In genomic region chr10:87016151-87016692, GRCm38 (mm10) we compare ENCODE assay signal across 10 mouse cellular contexts. TPM values are rescaled to one million over a fixed set of nuclear protein-coding genes. Genes with fewer than 3 reads are reported as not detected.
DNase-seq lines count a peak whose midpoint lies in the region; ATAC-seq lines count a peak whose summit lies in the region.
"Had no signal": no experiment of that assay in that cellular context is flagged by ENCODE, and none has a peak within 500 bp of the region (broad histone marks: within the 10 kb centered on the region; RNA-seq: fewer than 3 reads in every experiment).

No protein-coding gene starts in this region.

- peak; percentile 55; the same call in 1 of the 2 replicates for ATAC-seq in heart, embryonic 12.5 days (ENCODE audit: insufficient number of reproducible peaks, low FRiP score)
- ATAC-seq in forebrain, embryonic 11.5 days (replicated peaks; ENCODE audit: low FRiP score), result peak; percentile 85
- peak; percentile 50; the same call in 1 of the 2 replicates for ATAC-seq in megakaryocyte progenitor cell, adult 5-6 weeks (replicated peaks; ENCODE audit: poor library complexity)

- H3K36me3 ChIP-seq in heart, embryonic 12.5 days, result no peaks in the 10 kb centered on the region
- no peaks in the 10 kb centered on the region for H3K36me3 ChIP-seq in forebrain, embryonic 11.5 days (ENCODE audit: control insufficient read depth, insufficient read depth, low read length)
- H3K36me3 ChIP-seq: liver, embryonic 13.5 days had no signal

- no peak for DNase-seq in heart, adult 8-10 months (ENCODE audit: low spot score)
- DNase-seq in 416B (ENCODE audit: low read depth), result peak; percentile 3
- DNase-seq in forebrain, embryonic 11.5 days (ENCODE audit: low spot score), result peak; percentile 59
- DNase-seq in adrenal gland, adult 2 months, result no peak
- no peak for DNase-seq in cerebellum, postnatal 36 days
- no peak for DNase-seq in spleen, postnatal 10 days (ENCODE audit: low spot score in 2 of 2)
- DNase-seq: gastrocnemius, adult 2 months; liver, embryonic 13.5 days had no signal

- H3K9me3 ChIP-seq in heart, embryonic 12.5 days (replicated peaks), result no peaks in the 10 kb centered on the region
- H3K9me3 ChIP-seq in forebrain, embryonic 11.5 days (ENCODE audit: control insufficient read depth, low read length), result no peaks in the 10 kb centered on the region
- H3K9me3 ChIP-seq: liver, embryonic 13.5 days had no signal

- H3K4me1 ChIP-seq in heart, embryonic 12.5 days (replicated peaks), result peaks cover 16% of the 10 kb centered on the region
- H3K4me1 ChIP-seq in forebrain, embryonic 11.5 days (replicated peaks; ENCODE audit: control insufficient read depth, insufficient read depth, low read length), result peaks cover 8% of the 10 kb centered on the region; the same call in 1 of the 2 replicates
- H3K4me1 ChIP-seq: liver, embryonic 13.5 days had no signal

- H3K27me3 ChIP-seq in heart, embryonic 12.5 days (replicated peaks), result peaks cover 16% of the 10 kb centered on the region; the same call in 1 of the 2 replicates
- no peaks in the 10 kb centered on the region for H3K27me3 ChIP-seq in forebrain, embryonic 11.5 days (ENCODE audit: control insufficient read depth, insufficient read depth, low read length)
- H3K27me3 ChIP-seq: liver, embryonic 13.5 days had no signal

- 0 out of 2 replicates have a peak overlapping the region, but pooled peaks have one; percentile 18 for H3K4me2 ChIP-seq in heart, embryonic 12.5 days
- H3K4me2 ChIP-seq in forebrain, embryonic 11.5 days (ENCODE audit: low read depth, low read length, severe bottlenecking), result no peak overlapping the region
- H3K4me2 ChIP-seq: liver, embryonic 13.5 days had no signal

- peak overlapping the region; percentile 44; the same call in 1 of the 2 replicates for H3K27ac ChIP-seq in heart, embryonic 12.5 days (ENCODE audit: poor library complexity, severe bottlenecking)
- H3K27ac ChIP-seq in forebrain, embryonic 11.5 days (ENCODE audit: low read depth, low read length), result no peak overlapping the region
- H3K27ac ChIP-seq: gastrocnemius, adult 2 months; liver, embryonic 13.5 days had no signal

- 48% methylated on average over 9 of the region's 9 CpGs for WGBS in heart, embryonic 12.5 days
- 25% methylated on average over 9 of the region's 9 CpGs for WGBS in forebrain, embryonic 11.5 days

- no peak overlapping the region for H3K4me3 ChIP-seq in heart, embryonic 12.5 days
- no peak overlapping the region for H3K4me3 ChIP-seq in forebrain, embryonic 11.5 days (ENCODE audit: low read depth, low read length)
- H3K4me3 ChIP-seq: gastrocnemius, adult 2 months; liver, embryonic 13.5 days had no signal

- no peak overlapping the region for H3K9ac ChIP-seq in heart, embryonic 12.5 days
- H3K9ac ChIP-seq in forebrain, embryonic 11.5 days (ENCODE audit: low read length), result no peak overlapping the region
- H3K9ac ChIP-seq: liver, embryonic 13.5 days had no signal

RNA-seq across cellular contexts. Expression of gene Stab2, which starts 8.4 kb away (rescaled TPM):
- polyA plus RNA-seq in heart, embryonic 12.5 days (2016; fragmentation: Nextera tagmentation; extraction: Ambion mirVana), result 0.42 and 0.84 TPM in 2 replicates
- under 1 TPM; 0.23 to 0.59 (median 0.35) TPM for total RNA-seq in heart, adult 8-10 months (2022)
- polyA plus RNA-seq in forebrain, embryonic 11.5 days (2014; fragmentation: Nextera tagmentation; extraction: Ambion mirVana), result 0.27 TPM in 1 of 2 replicates, not detected in the other
- not detected in 2 replicates for total RNA-seq in megakaryocyte progenitor cell, adult 5-6 weeks (2015)
- 0.41 TPM in 1 of 2 replicates, not detected in the other for total RNA-seq in megakaryocyte progenitor cell, adult 5-6 weeks (2017)
- under 1 TPM; 0.29 to 0.45 TPM for total RNA-seq in adrenal gland, adult 2 months (2021)
- polyA plus RNA-seq in adrenal gland, adult 2 months (2012; rRNA removed), result 0.28 and 0.67 TPM in 2 replicates

RNA-seq across cellular contexts. Expression of gene 1700113H08Rik, which starts 41.6 kb away (rescaled TPM):
- polyA plus RNA-seq in heart, embryonic 12.5 days (2016; fragmentation: Nextera tagmentation; extraction: Ambion mirVana), result not detected in 2 replicates
- under 1 TPM in 3 of 4 experiments, not detected in 1; 0.19 to 0.34 (median 0.29) TPM for total RNA-seq in heart, adult 8-10 months (2022)
- polyA plus RNA-seq in forebrain, embryonic 11.5 days (2014; fragmentation: Nextera tagmentation; extraction: Ambion mirVana), result not detected in 2 replicates
- not detected in 2 replicates for total RNA-seq in megakaryocyte progenitor cell, adult 5-6 weeks (2015)
- not detected in 2 replicates for total RNA-seq in megakaryocyte progenitor cell, adult 5-6 weeks (2017)
- not detected for total RNA-seq in adrenal gland, adult 2 months (2021)
- not detected in 2 replicates for polyA plus RNA-seq in adrenal gland, adult 2 months (2012; rRNA removed)
- polyA plus RNA-seq: liver, embryonic 13.5 days had no signal

Comparison
In these comparisons a context has a peak if more than half of its experiments do, and no peak if none do; other contexts are left out.
1. DNase-seq: peak in 416B (single experiment) and forebrain, embryonic 11.5 days (single experiment); none in heart, adult 8-10 months (single experiment), adrenal gland, adult 2 months (single experiment), cerebellum, postnatal 36 days (0 of 2) and spleen, postnatal 10 days (0 of 2).
2. Peak in every context shown above with its lines, with median percentiles within 50 percentile points of each other: ATAC-seq.